Mouse (Mus musculus) liver, embryonic 14.5 days (tissue): ENCODE data around the gene Map7d2. TPM values are rescaled to one million over a fixed set of nuclear protein-coding genes. Genes with fewer than 3 reads are reported as not detected.

Source experiments
- ATAC-seq: fragments of 200-750 bp; cut with Nextera tagmentation; 2 replicates; pipeline ENCODE4 v1.8.0; 2017; ENCODE audit warnings: moderate number of reproducible peaks, mild to moderate bottlenecking, moderate library complexity; ENCODE audit not compliant: insufficient read depth
- DNase-seq, 3 experiments: peaks; one replicate each; pipeline ENCODE4 v3.0.0-alpha.2; 2012 to 2013; ENCODE audit warnings: low read depth in 3 of 3, low spot score in 3 of 3
- H3K27ac ChIP-seq: fragments of 300-500 bp; sonication (generic); 2 replicates; pipeline ENCODE4 v1.5.1; 2014; ENCODE audit warnings: moderate library complexity, mild to moderate bottlenecking, control low read depth, inconsistent platforms
- H3K27me3 ChIP-seq: fragments of 300-500 bp; sonication (generic); 2 replicates; pipeline ENCODE4 v1.6.1; 2014; ENCODE audit warnings: mild to moderate bottlenecking, low read length, moderate library complexity; ENCODE audit not compliant: control insufficient read depth, insufficient read depth
- H3K36me3 ChIP-seq: fragments of 300-500 bp; sonication (generic); replicated peaks from 2 replicates; pipeline ENCODE4 v1.6.1; 2014; ENCODE audit warnings: low read depth; ENCODE audit not compliant: control insufficient read depth, insufficient read depth
- H3K4me1 ChIP-seq, 2 experiments: fragments of 200-500 bp in 1 of 2; fragments of 300-500 bp in 1 of 2; sonication (generic) in 1 of 2; replicated peaks; 2 replicates each; pipeline ENCODE4 v1.6.1; 2012 to 2014; ENCODE audit warnings: antibody characterized with exemption in 1 of 2, inconsistent platforms in 1 of 2, low read length in 1 of 2; ENCODE audit not compliant: control insufficient read depth in 2 of 2, insufficient read depth in 2 of 2
- H3K4me2 ChIP-seq: fragments of 300-500 bp; sonication (generic); 2 replicates; pipeline ENCODE4 v1.6.1; 2014; ENCODE audit warnings: low read depth, mild to moderate bottlenecking, control low read depth, moderate library complexity
- H3K4me3 ChIP-seq, 2 experiments: fragments of 200-500 bp in 1 of 2; fragments of 300-500 bp in 1 of 2; sonication (generic) in 1 of 2; 2 replicates each; pipeline ENCODE4 v1.5.1; 2012 to 2014; ENCODE audit warnings: low read depth in 2 of 2, low read length in 2 of 2, mild to moderate bottlenecking in 2 of 2, control low read depth in 1 of 2, inconsistent platforms in 1 of 2, moderate library complexity in 1 of 2; ENCODE audit not compliant: insufficient read depth in 1 of 2
- H3K9ac ChIP-seq: fragments of 300-500 bp; sonication (generic); replicated peaks from 2 replicates; pipeline ENCODE4 v1.6.1; 2014; ENCODE audit warnings: mild to moderate bottlenecking, control low read depth, moderate library complexity
- H3K9me3 ChIP-seq: fragments of 300-500 bp; sonication (generic); 2 replicates; pipeline ENCODE4 v1.6.1; 2016; ENCODE audit warnings: low read length, mixed read lengths; ENCODE audit not compliant: control insufficient read depth
- CTCF ChIP-seq: IDR thresholded peaks from 2 replicates; pipeline ENCODE4 v1.5.1; 2016; ENCODE audit warnings: antibody characterized with exemption, low read depth, control low read depth
- EP300 ChIP-seq: IDR thresholded peaks from 2 replicates; pipeline ENCODE4 v1.6.1; 2016; ENCODE audit warnings: antibody characterized with exemption, low read depth
- WGBS: fragments of 180-500 bp; shearing (Covaris S2); extraction: QIAGEN DNeasy Blood & Tissue Kit; methylation state at CpG from one replicate; pipeline ENCODE4 v1.1.7; 2014; ENCODE audit not compliant: insufficient replicate concordance; 5-methylcytosine and 5-hydroxymethylcytosine counted together
- polyA plus RNA-seq, 2 experiments: library from polyadenylated mRNA; depleted of rRNA in 1 of 2; stranded (reverse) in 1 of 2; unstranded in 1 of 2; fragments of >200 nt; fragmentation: Nextera tagmentation in 1 of 2; extraction: Ambion mirVana in 1 of 2; gene quantifications; 2 replicates each; pipeline versions ENCODE4 v1.2.1 to v1.2.3; 2012 to 2014

The Map7d2 gene
- polyA plus RNA-seq, 2 experiments = not detected

GRCm38 (mm10) chrX:159484247-159484646, 69.9 kb downstream of the Map7d2 start:
- ATAC-seq (no peak), DNase-seq (no peak)
- Histone ChIP-seq H3K27ac (no peak overlapping the region), H3K4me1 (no peaks in the 10 kb centered on the region), H3K36me3 (no peaks in the 10 kb centered on the region), H3K9ac (no peak overlapping the region), H3K27me3 (no peaks in the 10 kb centered on the region), H3K9me3 (no peaks in the 10 kb centered on the region), H3K4me3 (no peak overlapping the region), H3K4me2 (no peak overlapping the region)
- WGBS = 45% methylated on average over 1 of the region's 1 CpGs
- TF ChIP-seq EP300 (no peak), CTCF (peak; percentile 39; the same call in 1 of the 2 replicates)

- Histone ChIP-seq H3K9ac (no peak overlapping the region), H3K4me3 (no peak overlapping the region), H3K27ac (no peak overlapping the region), H3K9me3 (no peaks in the 10 kb centered on the region), H3K27me3 (no peaks in the 10 kb centered on the region), H3K4me2 (no peak overlapping the region), H3K4me1 (no peaks in the 10 kb centered on the region), H3K36me3 (no peaks in the 10 kb centered on the region)
- TF ChIP-seq EP300 = no peak
- no peak for TF ChIP-seq CTCF
- 34% methylated on average over 2 of the region's 2 CpGs for WGBS
- ATAC-seq = no peak
- no peak for DNase-seq
Measured at GRCm38 (mm10) chrX:159503181-159503580, 88.8 kb downstream of the Map7d2 start.

GRCm38 (mm10) chrX:159508331-159509036, 94.1 kb downstream of the Map7d2 start:
- no peak overlapping the region for H3K27ac ChIP-seq
- 0 out of 2 replicates have a peak overlapping the region, but pooled peaks have one; percentile 11 for H3K4me2 ChIP-seq

GRCm38 (mm10) chrX:159509042-159509441, 94.7 kb downstream of the Map7d2 start:
- Histone ChIP-seq H3K36me3 (no peaks in the 10 kb centered on the region), H3K4me1 (no peaks in the 10 kb centered on the region), H3K9ac (no peak overlapping the region), H3K27me3 (no peaks in the 10 kb centered on the region), H3K4me2 (no peak overlapping the region), H3K9me3 (no peaks in the 10 kb centered on the region), H3K4me3 (no peak overlapping the region), H3K27ac (no peak overlapping the region)
- no peak for DNase-seq
- WGBS = 22% methylated on average over 4 of the region's 4 CpGs
- ATAC-seq = no peak
- TF ChIP-seq CTCF (no peak), EP300 (no peak)

More at GRCm38 (mm10) chrX:159508331-159509036, 94.1 kb downstream of the Map7d2 start:
- no peaks in the 10 kb centered on the region for H3K36me3 ChIP-seq
- no peak for DNase-seq
- no peaks in the 10 kb centered on the region for H3K4me1 ChIP-seq
- no peaks in the 10 kb centered on the region for H3K27me3 ChIP-seq
- TF ChIP-seq CTCF = no peak
- TF ChIP-seq EP300 = no peak
- WGBS = 37% methylated on average over 19 of the region's 19 CpGs
- peak overlapping the region in 1 of 2 experiments; percentile 25; a peak in 2 of 4 replicates for H3K4me3 ChIP-seq
- no peak overlapping the region for H3K9ac ChIP-seq
- 0 out of 2 replicates have a peak, but pooled peaks have one; percentile 37 for ATAC-seq
- H3K9me3 ChIP-seq = no peaks in the 10 kb centered on the region

- Histone ChIP-seq H3K27ac (no peak overlapping the region), H3K36me3 (no peaks in the 10 kb centered on the region), H3K4me1 (no peaks in the 10 kb centered on the region), H3K27me3 (no peaks in the 10 kb centered on the region), H3K4me2 (no peak overlapping the region), H3K4me3 (peak overlapping the region in 1 of 2 experiments; percentile 18; a peak in 1 of 4 replicates), H3K9ac (no peak overlapping the region), H3K9me3 (no peaks in the 10 kb centered on the region)
- WGBS = 63% methylated on average over 19 of the region's 19 CpGs
- DNase-seq (no peak), ATAC-seq (no peak)
- TF ChIP-seq CTCF (0 out of 2 replicates have a peak, but pooled peaks have one; percentile 6), EP300 (no peak)
Measured at GRCm38 (mm10) chrX:159509847-159510715, 95.7 kb downstream of the Map7d2 start.
